Mouse (Mus musculus) CH12.LX (cell line): ENCODE measurements at regions not wholly inside any gene's neighbourhood (a gene's known extent, or its start where the extent isn't known, plus 50 kb on each side); places are given as distances from the start of the nearest gene placed in this dataset.

Source experiments
- DNase-seq: peaks from one replicate; pipeline ENCODE4 v3.0.0-alpha.2; 2013; ENCODE audit errors: extremely low read depth
- H3K27ac ChIP-seq: 2 replicates; pipeline ENCODE4 v1.5.1; 2012; ENCODE audit warnings: low read depth, mild to moderate bottlenecking, control low read depth, moderate library complexity; ENCODE audit not compliant: insufficient read depth
- H3K27me3 ChIP-seq: replicated peaks from 2 replicates; pipeline ENCODE3; 2012; ENCODE audit warnings: inconsistent platforms
- H3K36me3 ChIP-seq, 2 experiments: replicated peaks in 1 of 2; 2 replicates each; pipeline versions ENCODE3 to v1.6.1; 2012; ENCODE audit warnings: inconsistent platforms in 1 of 2, low read length in 1 of 2, mild to moderate bottlenecking in 1 of 2, mixed read lengths in 1 of 2, moderate library complexity in 1 of 2; ENCODE audit not compliant: control insufficient read depth in 1 of 2, insufficient read depth in 1 of 2
- H3K4me1 ChIP-seq, 2 experiments: 2 replicates each; pipeline ENCODE4 v1.6.1; 2012; ENCODE audit warnings: inconsistent platforms in 1 of 2, moderate library complexity in 1 of 2; ENCODE audit not compliant: insufficient read depth in 2 of 2, control insufficient read depth in 1 of 2
- H3K4me2 ChIP-seq: 2 replicates; pipeline ENCODE4 v1.6.1; 2012; ENCODE audit warnings: low read depth, mild to moderate bottlenecking, control low read depth; ENCODE audit not compliant: poor library complexity, insufficient read depth, severe bottlenecking
- H3K4me3 ChIP-seq, 3 experiments: fragments of 150-350 bp in 1 of 3; sonication (generic) in 1 of 3; replicated peaks in 1 of 3; 2 replicates each; pipeline versions ENCODE3 to v1.5.1; 2011 to 2012; ENCODE audit warnings: low read depth in 2 of 3, low read length in 2 of 3, mild to moderate bottlenecking in 2 of 3, moderate library complexity in 2 of 3, control low read depth in 1 of 3, improper control_type of control experiment in 1 of 3, inconsistent platforms in 1 of 3, mixed read lengths in 1 of 3; ENCODE audit not compliant: poor library complexity in 1 of 3
- H3K79me2 ChIP-seq: replicated peaks from 2 replicates; pipeline ENCODE4 v1.6.1; 2012; ENCODE audit warnings: mild to moderate bottlenecking, moderate library complexity; ENCODE audit not compliant: control insufficient read depth, poor library complexity, insufficient read depth, severe bottlenecking; ENCODE audit errors: extremely low read depth
- H3K9ac ChIP-seq: 2 replicates; pipeline ENCODE4 v1.6.1; 2012; ENCODE audit warnings: low read depth, mild to moderate bottlenecking, control low read depth, moderate library complexity; ENCODE audit not compliant: insufficient read depth
- H3K9me3 ChIP-seq: replicated peaks from 2 replicates; pipeline ENCODE3; 2012; ENCODE audit warnings: low read length, inconsistent platforms, mixed read lengths
- BHLHE40 ChIP-seq: IDR thresholded peaks from 2 replicates; pipeline ENCODE4 v1.6.1; 2011; ENCODE audit warnings: mild to moderate bottlenecking, low read depth, low read length, improper control_type of control experiment
- CTCF ChIP-seq, 2 experiments: IDR thresholded peaks in 1 of 2; conservative IDR thresholded peaks in 1 of 2; 2 replicates each; pipeline ENCODE4 v1.5.1; 2011 to 2012; ENCODE audit warnings: low read depth in 2 of 2, low read length in 2 of 2, improper control_type of control experiment in 1 of 2, inconsistent platforms in 1 of 2, mild to moderate bottlenecking in 1 of 2, moderate library complexity in 1 of 2
- EP300 ChIP-seq: IDR thresholded peaks from 2 replicates; pipeline ENCODE4 v1.6.1; 2011; ENCODE audit warnings: low read length, improper control_type of control experiment
- HCFC1 ChIP-seq: IDR thresholded peaks from 2 replicates; pipeline ENCODE4 v1.6.1; 2012; ENCODE audit warnings: low read depth, mild to moderate bottlenecking, inconsistent platforms, low read length, improper control_type of control experiment
- IRF4 ChIP-seq: IDR thresholded peaks from 2 replicates; pipeline ENCODE4 v1.6.1; 2014; ENCODE audit warnings: low read depth, mild to moderate bottlenecking, inconsistent platforms, low read length, improper control_type of control experiment
- KAT2A ChIP-seq: IDR thresholded peaks from 2 replicates; pipeline ENCODE4 v1.6.1; 2012; ENCODE audit warnings: low read length, improper control_type of control experiment, inconsistent platforms; ENCODE audit not compliant: insufficient replicate concordance
- MAX ChIP-seq: IDR thresholded peaks from 2 replicates; pipeline ENCODE4 v1.6.1; 2011; ENCODE audit warnings: low read length, improper control_type of control experiment
- MAZ ChIP-seq: IDR thresholded peaks from 2 replicates; pipeline ENCODE4 v1.6.1; 2012; ENCODE audit warnings: low read depth, mild to moderate bottlenecking, inconsistent platforms, low read length, improper control_type of control experiment, moderate library complexity
- MEF2A ChIP-seq: IDR thresholded peaks from 2 replicates; pipeline ENCODE4 v1.6.1; 2014; ENCODE audit warnings: low read depth, mild to moderate bottlenecking, inconsistent platforms, low read length, improper control_type of control experiment, borderline replicate concordance
- POLR2AphosphoS2 ChIP-seq: IDR thresholded peaks from 2 replicates; pipeline ENCODE4 v1.6.1; 2011; ENCODE audit warnings: low read depth, low read length, improper control_type of control experiment
- RCOR1 ChIP-seq: conservative IDR thresholded peaks from 2 replicates; pipeline ENCODE4 v1.6.1; 2012; ENCODE audit warnings: low read depth, mild to moderate bottlenecking, inconsistent platforms, low read length, improper control_type of control experiment
- TCF12 ChIP-seq: IDR thresholded peaks from 2 replicates; pipeline ENCODE4 v1.6.1; 2014; ENCODE audit warnings: low read depth, mild to moderate bottlenecking, inconsistent platforms, low read length, improper control_type of control experiment
- UBTF ChIP-seq: IDR thresholded peaks from 2 replicates; pipeline ENCODE4 v1.6.1; 2012; ENCODE audit warnings: low read depth, mild to moderate bottlenecking, inconsistent platforms, low read length, improper control_type of control experiment, moderate library complexity
- USF1 ChIP-seq: IDR thresholded peaks from 2 replicates; pipeline ENCODE4 v1.6.1; 2014; ENCODE audit warnings: low read depth, mild to moderate bottlenecking, inconsistent platforms, low read length, improper control_type of control experiment
- USF2 ChIP-seq: conservative IDR thresholded peaks from 2 replicates; pipeline ENCODE4 v1.6.1; 2011; ENCODE audit warnings: low read depth, low read length, improper control_type of control experiment
- ZC3H11A ChIP-seq: IDR thresholded peaks from 2 replicates; pipeline ENCODE4 v1.6.1; 2012; ENCODE audit warnings: low read depth, mild to moderate bottlenecking, inconsistent platforms, low read length, improper control_type of control experiment
- ZKSCAN1 ChIP-seq: IDR thresholded peaks from 2 replicates; pipeline ENCODE4 v1.6.1; 2012; ENCODE audit warnings: low read depth, inconsistent platforms, low read length, improper control_type of control experiment, borderline replicate concordance
- dilution Hi-C: fragments of 300-500 bp; cut with MboI; formaldehyde crosslinking; loops from 2 replicates; pipeline ENCODE4 v1.14.3; 2020; ENCODE audit warnings: low sequenced_read_pairs; ENCODE audit not compliant: extremely low pct_unique_long_range_greater_than_20kb, extremely low pct_ligation_motif_present
- in situ Hi-C: fragments of 300-500 bp; cut with MboI; formaldehyde crosslinking; loops from 3 replicates; pipeline ENCODE4 v1.14.3; 2019; ENCODE audit warnings: low sequenced_read_pairs, low pct_ligation_motif_present, low pct_unique_long_range_greater_than_20kb, mixed read lengths

GRCm38 (mm10) chr12:10127995-10128573 lies 241.7 kb upstream of the Nt5c1b start:
- Histone ChIP-seq H3K4me3 (no peak overlapping the region), H3K9ac (no peak overlapping the region)
- dilution Hi-C loops: no loop called here
- no peak for TF ChIP-seq MEF2A
- TF ChIP-seq, all 38 proteins: peak for 0
- DNase-seq: no peak
- Histone ChIP-seq H3K27ac (no peak overlapping the region), H3K36me3 (no peaks in the 10 kb centered on the region), H3K4me1 (no peaks in the 10 kb centered on the region), H3K79me2 (no peaks in the 10 kb centered on the region), H3K4me2 (no peak overlapping the region), H3K27me3 (no peaks in the 10 kb centered on the region), H3K9me3 (no peaks in the 10 kb centered on the region)
- in situ Hi-C loops: no loop called here

GRCm38 (mm10) chr12:10134141-10134540 lies 235.6 kb upstream of the Nt5c1b start:
- no peak overlapping the region for H3K27ac ChIP-seq
- H3K4me3 ChIP-seq: no peak overlapping the region
- TF ChIP-seq RCOR1 (no peak), POLR2AphosphoS2 (no peak), USF1 (no peak), ZC3H11A (no peak), IRF4 (no peak), KAT2A (no peak), HCFC1 (no peak), MEF2A (no peak), MAX (no peak), EP300 (no peak), MAZ (no peak), TCF12 (no peak), CTCF (conservative IDR thresholded peaks at IDR 0.05 in 1 of 2, IDR thresholded peaks at IDR 0.05 in 1 of 2; ENCODE audit: low read depth in 2 of 2, low read length in 2 of 2) (no peak), UBTF (no peak), BHLHE40 (no peak)
- no peak overlapping the region for H3K9ac ChIP-seq
- H3K4me2 ChIP-seq: no peak overlapping the region
- H3K27me3 ChIP-seq: no peaks in the 10 kb centered on the region
- in situ Hi-C loops: no loop called here
- no peaks in the 10 kb centered on the region for H3K4me1 ChIP-seq
- no peaks in the 10 kb centered on the region for H3K79me2 ChIP-seq
- DNase-seq: no peak
- dilution Hi-C loops: no loop called here
- H3K36me3 ChIP-seq: no peaks in the 10 kb centered on the region
- H3K9me3 ChIP-seq: no peaks in the 10 kb centered on the region

GRCm38 (mm10) chr12:10135915-10136314 lies 233.9 kb upstream of the Nt5c1b start:
- Histone ChIP-seq H3K4me2 (no peak overlapping the region), H3K36me3 (no peaks in the 10 kb centered on the region), H3K4me1 (no peaks in the 10 kb centered on the region), H3K4me3 (no peak overlapping the region), H3K27ac (no peak overlapping the region), H3K79me2 (no peaks in the 10 kb centered on the region), H3K9me3 (no peaks in the 10 kb centered on the region), H3K27me3 (no peaks in the 10 kb centered on the region), H3K9ac (no peak overlapping the region)
- in situ Hi-C loops (no loop called here), dilution Hi-C loops (no loop called here)
- TF ChIP-seq CTCF (conservative IDR thresholded peaks at IDR 0.05 in 1 of 2, IDR thresholded peaks at IDR 0.05 in 1 of 2; ENCODE audit: low read depth in 2 of 2, low read length in 2 of 2) (no peak), ZKSCAN1 (no peak), USF2 (no peak), POLR2AphosphoS2 (no peak), ZC3H11A (no peak)
- DNase-seq: no peak
